Mouse (Mus musculus) ovary, postnatal 36 days (tissue): ENCODE data around the gene Mepe.
A peak's percentile ranks its signal among the peaks of the same experiment; 100 is the strongest.

Experiments used
- DNase-seq: peaks from one replicate; pipeline ENCODE4 v3.0.0; 2022; ENCODE audit warnings: low spot score, mixed read lengths

The Mepe gene

DNA sequence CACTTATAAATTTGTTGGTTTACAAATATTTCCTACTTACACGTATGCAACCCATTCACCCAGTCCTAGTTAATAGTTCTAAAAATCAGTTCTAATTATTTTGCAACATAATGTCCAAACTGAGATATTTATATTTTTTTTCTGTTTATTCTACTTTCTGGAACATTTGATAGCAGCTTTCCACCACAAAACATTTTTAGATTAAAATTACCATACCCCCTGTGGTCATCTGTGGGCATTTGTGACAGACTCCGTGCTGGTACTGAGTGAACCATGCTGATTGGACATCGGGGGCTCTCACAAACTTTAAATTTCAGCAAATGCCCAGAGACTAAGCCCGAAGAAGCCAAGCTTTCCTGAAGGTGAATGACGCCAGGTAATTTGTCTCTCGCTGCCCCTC, at the start of gene Mepe:
Gene Mepe (plus strand): TSS at position 301 of the 400 bp plus-strand sequence.
- DNase-seq, result no peak

DNA sequence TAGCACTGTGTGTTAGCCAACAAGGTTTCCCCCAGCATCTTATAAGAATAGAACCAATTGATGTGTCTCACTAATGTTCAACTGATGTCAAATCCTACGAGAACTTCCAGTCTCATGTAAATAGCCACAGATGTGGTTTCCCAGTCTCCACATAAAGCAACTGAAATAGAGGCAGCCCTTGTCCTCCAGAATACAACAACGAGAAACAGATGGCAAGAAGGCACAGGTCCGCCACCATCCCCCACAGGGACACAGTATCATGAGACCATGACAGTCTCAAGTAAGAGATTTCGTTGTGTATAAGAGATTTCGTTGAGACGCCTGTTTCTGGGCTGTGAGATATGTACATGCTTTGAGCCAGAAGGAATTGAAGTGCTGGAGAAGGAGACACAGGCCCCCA, 30.9 kb upstream of the Mepe start:
- DNase-seq, result no peak

DNA sequence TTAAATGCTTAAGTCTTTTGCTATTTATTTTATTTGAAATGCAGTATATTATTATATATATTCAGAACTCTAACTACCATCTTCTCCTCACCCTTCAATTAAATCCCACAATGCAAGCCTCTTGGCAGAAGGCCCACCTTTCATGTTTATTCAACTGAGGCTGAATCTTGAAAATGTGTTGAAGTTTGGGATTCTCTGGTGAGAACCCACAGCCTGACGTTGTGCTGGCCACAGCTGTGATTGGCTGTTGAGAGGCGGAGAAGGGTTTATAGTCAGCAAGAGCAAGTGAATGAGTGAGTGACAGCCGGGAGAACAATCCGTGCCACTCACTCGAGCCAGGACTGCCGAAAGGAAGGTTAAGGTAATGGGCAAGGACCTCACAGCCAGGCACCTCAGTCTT, 26.1 kb upstream of the Mepe start, which contains the start of gene Ibsp:
Gene Ibsp (plus strand): TSS at position 178 of the 400 bp plus-strand sequence.
- DNase-seq, result no peak

DNA sequence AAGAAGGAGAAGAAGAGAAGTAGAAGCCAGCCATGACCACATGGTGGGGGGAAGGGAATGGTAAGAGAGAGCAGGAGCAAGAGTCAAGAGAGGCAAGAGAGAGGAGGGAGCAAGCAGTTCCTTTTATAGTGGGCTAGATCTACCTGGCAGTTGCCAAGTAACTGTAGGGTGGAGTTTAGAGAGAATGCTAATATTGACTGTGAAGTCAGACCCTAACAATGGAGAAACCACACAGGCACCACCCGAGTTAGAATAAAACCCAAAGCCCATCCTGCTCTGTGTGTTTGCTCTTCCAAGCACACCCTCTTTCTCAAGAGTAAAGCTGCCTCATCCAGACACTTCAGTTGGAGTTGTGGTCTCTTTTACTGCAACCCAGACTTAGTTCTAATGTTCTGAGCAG, 11.1 kb upstream of the Mepe start:
- DNase-seq, result no peak

DNA sequence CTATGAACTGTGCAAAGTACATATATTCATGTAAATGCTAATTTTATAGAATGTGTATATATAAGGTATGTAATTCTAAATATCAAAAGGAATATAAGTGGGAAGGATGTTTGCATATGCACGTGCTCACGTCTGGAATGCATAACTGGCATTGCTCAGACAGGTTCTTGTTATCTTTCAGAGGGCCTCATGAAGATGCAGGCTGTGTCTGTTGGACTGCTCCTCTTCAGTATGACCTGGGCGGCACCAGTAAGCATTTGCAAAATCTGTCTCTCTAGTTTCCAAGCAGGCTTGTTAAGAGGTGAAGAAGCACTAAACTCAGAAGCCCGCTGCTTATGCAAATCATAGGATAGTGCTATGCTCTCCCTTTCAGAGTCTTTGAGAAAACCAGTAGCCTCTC, 1.8 kb downstream of the Mepe start:
- DNase-seq, result no peak

DNA sequence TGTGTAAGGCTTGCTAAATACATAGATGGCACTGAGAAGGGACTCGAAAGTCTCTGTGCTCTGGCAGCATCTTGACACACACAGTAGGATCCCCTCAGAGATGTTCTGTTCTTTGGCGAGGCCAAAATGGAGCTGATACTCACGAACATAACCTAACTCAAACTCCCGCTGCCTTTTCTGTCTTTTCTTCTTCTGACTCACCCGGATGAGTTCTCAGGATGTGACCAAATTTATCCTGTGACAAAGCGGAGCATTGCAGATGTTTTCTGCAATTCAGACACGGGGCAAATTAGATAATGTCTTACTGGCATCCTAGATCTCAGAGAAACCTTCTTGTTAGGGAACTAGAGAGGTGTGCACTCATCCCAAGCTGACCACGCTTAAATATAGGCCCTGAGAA, 2.3 kb downstream of the Mepe start:
- DNase-seq, result no peak

DNA sequence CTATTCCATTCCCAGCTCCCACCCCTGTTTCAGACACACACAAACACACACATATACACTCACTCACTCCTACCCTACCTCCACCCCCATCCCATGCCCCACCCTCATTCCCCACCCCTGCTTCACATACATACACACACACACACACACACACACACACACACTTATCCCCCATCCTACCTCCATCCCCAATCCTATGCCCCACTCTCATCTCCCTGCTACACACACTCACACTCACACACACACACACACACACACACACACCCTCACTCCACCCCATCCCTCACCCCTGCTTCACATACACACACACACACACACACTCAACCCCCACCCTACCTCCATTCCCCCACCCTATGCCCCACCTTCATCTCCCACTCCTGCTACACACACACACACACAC, 2.7 kb downstream of the Mepe start:
- DNase-seq, result no peak

DNA sequence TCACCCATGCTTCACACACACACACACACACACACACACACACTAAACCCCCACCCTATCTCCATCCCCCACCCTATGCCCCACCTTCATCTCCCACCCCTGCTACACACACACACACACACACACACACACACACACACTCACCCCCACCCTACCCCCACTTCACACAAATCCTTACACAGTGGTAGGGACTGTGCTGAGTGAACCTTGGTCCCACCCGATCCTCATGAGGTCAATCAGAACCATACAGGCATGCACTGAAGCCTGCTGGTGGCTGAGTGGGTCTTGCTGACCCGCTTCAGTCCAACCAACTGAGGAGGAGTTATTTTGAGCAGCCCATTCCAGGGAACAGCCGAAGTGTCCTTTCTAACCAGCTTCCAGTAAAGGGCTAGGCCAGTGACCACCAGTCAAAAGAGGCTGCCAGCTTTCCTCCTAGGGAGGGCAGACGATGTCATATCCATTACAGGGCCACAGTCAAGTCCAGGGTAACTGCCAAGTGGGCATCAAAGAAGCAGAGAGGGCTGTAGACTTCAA, 3.3 kb downstream of the Mepe start:
- DNase-seq, result no peak

DNA sequence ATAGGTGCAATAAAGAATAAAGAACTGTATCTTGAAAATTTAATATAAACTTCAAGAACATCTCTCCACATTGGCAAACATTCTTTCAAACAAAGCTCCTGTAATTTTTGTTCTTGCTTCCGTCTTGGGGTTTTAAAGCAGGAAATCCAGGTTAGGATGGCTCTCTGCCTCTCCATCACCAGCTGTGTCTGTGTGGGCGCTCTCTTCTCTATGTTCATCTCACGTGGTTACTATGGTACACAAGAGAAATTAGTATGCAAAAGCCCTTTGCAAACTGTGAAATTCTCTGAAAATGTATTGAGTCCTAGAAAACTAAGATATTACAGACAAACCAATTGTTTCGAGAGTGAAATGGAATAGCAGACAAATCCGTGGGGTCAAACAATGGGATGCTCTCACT, 4.3 kb downstream of the Mepe start:
- DNase-seq, result no peak

DNA sequence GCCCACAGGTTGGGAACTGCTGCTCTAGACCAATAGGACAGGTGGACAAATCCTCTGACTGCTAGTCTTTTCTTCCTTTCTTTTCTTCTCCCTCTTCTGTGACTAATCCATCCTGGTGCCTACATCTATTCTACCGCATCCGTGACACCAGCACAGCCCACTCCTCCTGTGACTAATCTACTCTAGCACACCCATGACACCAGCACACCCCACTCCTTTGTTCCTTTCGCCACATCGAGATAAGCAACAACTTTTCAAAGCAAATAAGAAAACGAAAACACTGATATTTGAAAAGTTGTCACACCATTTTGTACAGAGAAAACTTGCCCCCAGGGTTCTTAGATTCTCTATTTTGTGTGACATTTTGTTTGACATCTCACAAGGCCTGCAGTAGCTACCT, 5.0 kb downstream of the Mepe start:
- DNase-seq, result no peak

DNA sequence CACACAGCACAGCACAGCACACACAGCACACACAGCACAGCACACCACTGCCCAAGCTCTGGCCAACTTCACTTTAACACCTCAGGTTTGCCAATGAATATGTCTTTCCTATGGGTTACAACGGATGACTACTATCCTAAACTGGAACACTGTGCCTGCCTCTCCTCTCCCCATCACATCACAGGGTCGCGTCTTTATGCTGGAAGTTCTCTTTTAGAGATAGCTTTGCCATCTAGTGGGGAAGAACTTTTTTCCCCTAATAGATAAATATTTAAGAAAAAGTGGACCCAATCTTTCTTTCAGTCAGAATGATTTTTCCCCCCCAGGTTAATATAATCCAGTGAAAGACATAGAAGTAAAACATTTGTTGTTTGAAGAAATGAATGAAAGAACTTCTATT, 7.2 kb downstream of the Mepe start:
- no peak for DNase-seq

DNA sequence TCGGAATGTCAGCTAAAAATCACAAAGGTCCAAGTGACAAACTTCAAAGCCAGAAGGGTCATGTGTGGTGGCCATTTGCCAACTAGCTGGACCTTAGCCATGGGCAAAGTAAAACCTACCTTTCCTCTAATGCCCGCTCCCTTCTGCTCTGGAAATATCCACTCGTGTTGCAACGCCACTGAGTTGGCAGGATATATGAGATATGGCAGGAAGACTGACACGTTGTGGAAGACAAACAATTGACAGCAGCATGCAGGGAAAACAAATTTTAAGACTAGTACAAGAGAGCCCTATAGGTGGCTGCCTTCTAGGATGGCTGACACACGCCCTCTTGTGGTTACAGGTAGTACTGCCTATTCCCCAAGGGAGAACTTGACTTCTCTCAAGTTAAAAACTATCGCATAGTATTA, 8.1 kb downstream of the Mepe start:
- DNase-seq, result peak; percentile 18

DNA sequence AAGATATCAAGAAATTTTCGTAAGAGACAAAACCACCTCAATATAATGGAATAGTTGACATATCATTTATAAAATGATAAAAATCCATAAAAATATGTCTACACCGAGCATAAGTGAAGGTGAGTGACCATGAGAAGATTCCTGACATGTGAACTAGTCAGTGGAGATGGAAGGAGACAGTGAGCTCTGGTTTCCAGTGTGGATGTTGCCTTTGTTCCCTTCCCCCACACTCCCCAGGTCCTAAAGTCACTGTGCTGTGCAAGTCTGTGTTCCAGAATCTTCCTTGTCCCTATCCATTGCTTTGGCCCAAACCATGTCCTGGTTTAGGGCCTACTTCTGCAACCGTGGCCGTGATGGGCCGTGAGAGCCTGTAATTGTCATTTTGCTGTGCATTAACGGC, 8.5 kb downstream of the Mepe start:
- no peak for DNase-seq

DNA sequence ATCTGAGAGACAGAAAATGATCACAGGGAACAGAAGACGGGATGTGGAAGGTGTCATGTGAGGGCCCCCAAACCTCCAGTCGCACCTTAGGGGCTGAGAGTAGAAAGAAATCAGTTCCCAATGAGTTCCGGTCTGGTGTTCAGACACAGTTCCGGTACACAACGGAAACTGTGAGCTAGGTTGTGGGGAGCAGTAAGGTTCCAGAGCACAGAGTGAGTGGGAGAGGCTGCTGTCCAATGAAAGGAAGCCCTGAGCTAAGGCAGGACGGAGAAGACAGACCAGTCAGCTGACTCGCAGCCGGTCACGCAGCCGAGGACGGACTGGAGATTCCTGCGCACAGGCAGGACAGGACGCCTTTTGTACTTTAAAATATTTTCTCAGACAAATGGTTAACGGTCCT, 9.4 kb downstream of the Mepe start:
- no peak for DNase-seq

DNA sequence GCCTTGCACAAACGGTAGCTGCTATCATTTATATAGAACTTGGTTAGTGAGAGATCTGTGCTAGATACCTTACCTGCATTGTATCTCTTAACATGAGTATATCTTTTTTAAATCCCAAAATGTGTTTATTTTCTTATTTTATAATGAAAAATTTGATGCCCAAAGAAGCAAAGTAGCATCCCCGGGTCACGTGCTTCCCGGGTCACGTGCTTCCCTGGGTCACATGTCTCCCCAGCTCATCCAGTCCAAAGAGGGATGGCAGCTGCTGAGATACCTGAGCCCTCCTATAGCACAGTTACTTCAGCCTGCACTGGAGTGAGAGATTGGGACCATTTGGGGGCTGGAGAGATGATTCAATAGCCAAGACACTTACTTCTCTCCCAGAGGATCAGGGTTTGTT, 10.8 kb downstream of the Mepe start:
- no peak for DNase-seq

DNA sequence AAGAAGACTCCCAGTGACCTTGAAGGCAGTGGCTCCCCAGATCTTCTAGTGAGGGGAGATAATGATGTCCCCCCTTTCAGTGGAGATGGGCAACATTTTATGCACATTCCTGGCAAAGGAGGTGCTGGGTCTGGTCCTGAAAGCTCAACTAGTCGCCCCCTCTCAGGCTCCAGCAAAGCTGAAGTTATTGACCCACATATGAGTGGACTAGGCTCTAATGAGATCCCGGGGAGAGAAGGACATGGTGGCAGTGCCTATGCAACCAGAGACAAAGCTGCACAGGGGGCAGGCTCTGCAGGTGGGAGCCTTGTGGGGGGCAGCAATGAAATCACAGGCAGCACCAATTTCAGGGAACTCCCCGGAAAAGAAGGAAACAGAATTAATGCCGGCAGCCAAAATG, 12.4 kb downstream of the Mepe start:
- no peak for DNase-seq

DNA sequence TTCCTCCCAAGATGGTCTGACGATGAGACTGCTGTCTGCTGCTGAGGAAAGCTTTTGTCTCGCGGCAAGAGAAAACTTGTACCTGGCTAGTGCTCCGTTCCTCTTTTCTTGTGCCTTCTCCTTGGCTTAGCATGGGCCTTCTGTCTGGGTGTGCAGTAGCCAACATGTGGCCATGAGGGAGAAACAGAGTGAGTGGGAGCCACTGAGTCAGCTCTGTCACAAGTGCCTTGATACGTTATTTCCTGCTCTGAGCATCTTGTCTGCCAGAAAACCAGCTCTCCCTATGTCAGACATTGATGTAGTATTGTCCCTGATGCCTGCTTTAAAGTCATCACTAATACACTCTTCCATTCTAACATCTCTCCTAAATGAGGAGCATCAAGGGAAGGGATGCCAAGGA, 13.9 kb downstream of the Mepe start:
- DNase-seq, result no peak

DNA sequence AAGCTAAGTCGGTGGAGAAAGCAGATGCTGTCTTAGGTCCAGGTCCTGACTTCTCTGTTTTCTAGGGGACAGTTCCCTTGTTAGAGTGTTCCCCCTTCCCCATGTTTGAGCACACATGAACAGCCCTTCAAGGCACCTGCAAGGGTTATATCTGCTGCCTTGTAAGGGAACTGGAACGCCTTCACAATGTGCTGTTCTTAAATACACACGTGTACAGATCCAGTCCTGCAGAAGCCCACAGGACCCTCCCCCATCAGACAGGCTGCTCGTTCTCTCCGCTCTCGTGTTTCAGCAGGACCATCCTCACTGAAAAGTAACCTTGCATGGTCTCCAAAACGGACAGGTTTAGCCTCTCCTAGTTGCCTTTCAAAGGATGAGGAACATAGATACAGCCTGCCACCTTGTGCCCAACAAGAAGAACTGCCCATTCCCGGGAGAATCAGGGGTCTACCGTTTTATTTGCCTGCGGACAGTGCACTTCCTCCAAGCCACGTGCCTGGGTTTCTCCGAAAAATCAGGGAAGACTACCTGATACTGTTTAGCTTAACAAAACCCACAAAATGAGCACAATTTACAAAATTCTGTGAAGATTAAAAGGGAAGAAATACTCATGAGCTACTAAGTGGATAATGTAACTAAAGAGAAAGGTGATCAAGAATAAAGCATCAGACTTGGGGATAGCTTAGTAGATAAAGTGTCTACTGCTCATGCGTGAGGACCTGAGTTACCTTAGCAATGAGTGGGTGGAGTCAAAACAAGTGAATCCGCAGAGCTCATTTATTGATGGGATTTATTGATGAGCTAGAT, 14.8 kb downstream of the Mepe start:
- no peak for DNase-seq

DNA sequence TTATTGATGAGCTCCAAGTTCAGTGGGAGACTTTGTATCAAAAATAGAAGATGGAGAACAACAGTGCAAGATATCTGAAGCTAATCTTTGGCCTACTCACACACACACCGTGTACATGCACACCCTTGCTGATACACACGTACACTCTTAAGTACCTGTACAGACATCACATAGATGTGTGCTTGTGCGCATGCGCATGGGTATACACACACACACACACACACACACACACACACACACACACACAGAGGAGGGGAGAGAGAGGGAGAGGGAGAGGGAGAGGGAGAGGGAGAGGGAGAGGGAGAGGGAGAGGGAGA, 15.3 kb downstream of the Mepe start:
- DNase-seq, result no peak

DNA sequence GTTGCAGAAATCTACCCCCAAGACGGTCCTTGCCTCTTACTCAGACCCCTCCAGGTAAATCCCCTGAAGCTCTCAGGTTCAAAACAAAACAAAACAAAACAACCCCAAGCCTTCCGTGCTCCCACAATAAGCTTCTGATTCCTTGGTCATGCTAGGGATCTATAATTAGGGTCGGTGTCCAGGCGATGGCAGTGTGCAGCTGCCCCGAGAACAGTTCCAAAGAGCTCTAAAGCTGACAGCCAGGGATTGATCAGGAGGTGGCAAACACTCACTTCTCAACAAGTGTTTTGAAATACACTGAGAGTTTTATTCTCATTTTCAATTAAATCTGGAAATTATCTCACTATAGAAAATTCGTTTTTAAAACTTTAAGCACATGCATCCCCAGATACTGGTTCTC, 17.8 kb downstream of the Mepe start:
- DNase-seq, result no peak

DNA sequence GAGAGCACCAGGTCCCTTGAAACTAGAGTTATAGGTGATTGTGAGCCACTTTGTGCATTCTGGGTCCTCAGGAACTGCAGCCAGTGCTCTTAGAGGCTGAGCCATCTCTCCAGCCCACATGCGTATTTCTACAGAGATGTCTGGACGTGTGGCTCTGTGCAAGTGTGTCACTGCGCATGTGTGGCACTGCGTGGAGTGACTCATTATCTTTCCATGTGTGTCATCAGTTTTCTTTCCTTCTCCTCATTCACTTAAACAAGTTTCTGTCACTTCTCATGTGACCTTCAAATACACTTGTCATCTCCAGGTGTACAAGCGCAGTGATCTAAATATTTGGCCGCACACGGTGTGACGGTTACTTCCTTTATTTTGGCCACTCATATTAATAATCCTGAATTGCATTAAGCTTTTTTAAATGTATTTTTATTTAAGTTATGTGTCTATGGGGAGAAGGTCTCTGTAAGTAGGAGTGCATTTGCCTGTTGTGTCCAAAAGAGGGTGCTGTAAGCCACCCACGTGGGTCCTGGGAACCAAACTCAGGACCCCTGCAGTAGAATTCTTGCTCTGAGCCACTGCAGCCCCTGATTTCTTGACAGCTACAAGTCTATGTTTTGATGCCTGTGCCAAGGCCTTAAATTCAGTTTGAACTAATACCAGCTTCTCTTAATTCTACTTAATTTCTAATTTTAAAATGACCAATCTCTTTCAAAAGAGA, 19.6 kb downstream of the Mepe start:
- no peak for DNase-seq

DNA sequence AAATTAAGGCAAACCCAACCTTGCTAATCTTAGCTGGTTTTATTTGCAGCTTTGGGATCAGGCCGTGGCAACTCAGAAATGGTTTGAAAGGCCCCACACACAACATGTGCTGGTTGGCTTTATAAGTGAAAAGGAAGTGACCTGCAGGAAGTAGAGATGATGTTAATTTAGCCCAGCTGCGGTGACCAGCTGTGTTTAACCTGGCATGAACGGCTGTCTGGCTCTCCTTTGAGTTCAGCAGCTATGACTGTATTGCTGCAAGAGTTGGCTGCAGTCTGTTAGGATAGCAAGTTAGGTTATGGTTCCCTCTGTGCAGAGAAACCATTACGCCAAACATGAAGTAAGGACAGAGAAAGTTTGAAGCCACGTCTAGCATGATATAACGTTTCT, 20.1 kb downstream of the Mepe start:
- DNase-seq, result no peak

DNA sequence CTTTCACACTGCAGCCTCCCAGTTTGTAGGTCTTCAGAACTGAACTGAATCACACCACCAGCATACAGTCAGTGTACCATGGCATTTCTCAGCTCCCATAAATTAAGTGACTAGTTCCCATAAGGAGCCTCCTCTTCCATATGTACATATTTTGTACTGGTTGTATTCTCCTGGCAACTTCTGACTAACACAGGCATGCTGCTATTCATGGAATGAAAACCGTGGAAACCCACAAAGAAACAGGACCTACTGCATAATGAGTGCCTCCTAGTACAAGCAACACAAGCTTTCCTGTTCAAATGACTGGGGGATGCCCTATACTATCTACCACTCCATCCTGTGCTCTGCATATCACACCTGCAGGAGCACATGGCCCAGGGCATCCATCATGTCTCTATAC, 25.9 kb downstream of the Mepe start:
- no peak for DNase-seq

DNA sequence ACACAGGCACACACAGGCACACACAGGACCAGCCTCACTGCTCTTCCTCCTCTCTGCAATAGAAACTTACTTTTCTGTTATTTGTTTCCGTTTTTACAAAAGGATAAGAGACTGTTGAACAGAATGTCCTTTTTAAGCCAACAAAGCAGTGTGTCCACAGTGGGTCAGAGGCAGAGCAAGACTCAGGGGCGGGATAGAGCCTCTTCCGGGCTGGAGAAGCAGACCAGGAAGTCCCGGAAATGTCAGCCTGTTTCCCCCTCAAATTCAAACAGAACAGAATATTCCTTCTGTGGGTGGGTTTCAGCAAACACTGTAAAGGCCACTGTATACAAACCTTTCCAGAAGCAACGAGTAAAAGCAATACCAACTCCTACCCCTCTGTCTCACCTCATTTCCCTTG, 26.7 kb downstream of the Mepe start:
- DNase-seq, result no peak
